Mouse (Mus musculus): ENCODE results near the gene Ctcf. TPM values are rescaled to one million over a fixed set of nuclear protein-coding genes. Genes with fewer than 3 reads are reported as not detected.
A peak's percentile ranks its signal among the peaks of the same experiment; 100 is the strongest.

Ctcf gene
- polyA plus RNA-seq, 1 experiment from 2014 or later, result 102 TPM

- Histone ChIP-seq H3K9me3 (no peaks in the 10 kb centered on the region), H3K36me3 (peaks cover 69% of the 10 kb centered on the region), H3K27ac (peak overlapping the region; percentile 90), H3K4me3 (peak overlapping the region; percentile 68), H3K27me3 (ENCODE audit: insufficient read depth, poor library complexity, severe bottlenecking) (no peaks in the 10 kb centered on the region; the same call in 1 of the 2 replicates), H3K4me1 (replicated peaks) (peaks cover 27% of the 10 kb centered on the region)
- no peak for DNase-seq (ENCODE audit: low spot score)
- WGBS, result 0% methylated on average over 21 of the region's 21 CpGs
These were observed 64.2 kb downstream of the Ctcf start for GRCm38 (mm10) chr8:105700566-105700965.

- WGBS, result under 1% methylated on average over 60 of the region's 60 CpGs
- Histone ChIP-seq H3K9me3 (no peaks in the 10 kb centered on the region), H3K4me3 (peak within 1 kb of the TSS; percentile 68), H3K4me1 (replicated peaks) (peaks cover 30% of the 10 kb centered on the region), H3K27me3 (ENCODE audit: insufficient read depth, poor library complexity, severe bottlenecking) (no peaks in the 10 kb centered on the region), H3K27ac (peak within 1 kb of the TSS; percentile 90), H3K36me3 (peaks cover 67% of the 10 kb centered on the region)
- peak; percentile 98 for DNase-seq (ENCODE audit: low spot score)
These were observed 64.8 kb downstream of the Ctcf start, which contains the start of the genes Acd and Pard6a for GRCm38 (mm10) chr8:105700966-105701824. Acd (minus strand) TSS chr8:105701102. Pard6a (plus strand) TSS chr8:105701148.

- Histone ChIP-seq H3K4me1 (replicated peaks) (peaks cover 38% of the 10 kb centered on the region), H3K36me3 (peaks cover 59% of the 10 kb centered on the region), H3K27me3 (ENCODE audit: insufficient read depth, poor library complexity, severe bottlenecking) (no peaks in the 10 kb centered on the region), H3K9me3 (no peaks in the 10 kb centered on the region), H3K4me3 (peak overlapping the region; percentile 68), H3K27ac (peak overlapping the region; percentile 90)
- WGBS, result 36% methylated on average over 18 of the region's 18 CpGs
- DNase-seq (ENCODE audit: low spot score), result no peak
These were observed 65.6 kb downstream of the Ctcf start for GRCm38 (mm10) chr8:105702001-105702401.

- Histone ChIP-seq H3K27me3 (ENCODE audit: insufficient read depth, poor library complexity, severe bottlenecking) (no peaks in the 10 kb centered on the region), H3K27ac (no peak overlapping the region), H3K4me1 (replicated peaks) (peaks cover 47% of the 10 kb centered on the region), H3K9me3 (no peaks in the 10 kb centered on the region), H3K36me3 (peaks cover 51% of the 10 kb centered on the region), H3K4me3 (peak overlapping the region; percentile 68; the same call in 1 of the 2 replicates)
- WGBS, result 93% methylated on average over 24 of the region's 24 CpGs
- no peak for DNase-seq (ENCODE audit: low spot score)
These were observed 66.5 kb downstream of the Ctcf start for GRCm38 (mm10) chr8:105702731-105703415.

- Histone ChIP-seq H3K9me3 (no peaks in the 10 kb centered on the region), H3K4me1 (replicated peaks) (peaks cover 51% of the 10 kb centered on the region)
- no peak for DNase-seq (ENCODE audit: low spot score)
These were observed 67.9 kb downstream of the Ctcf start for GRCm38 (mm10) chr8:105704146-105704812.

GRCm38 (mm10) chr8:105704955-105705354 lies 68.6 kb downstream of the Ctcf start:
- no peak for DNase-seq (ENCODE audit: low spot score)
- Histone ChIP-seq H3K27ac (no peak overlapping the region), H3K27me3 (ENCODE audit: insufficient read depth, poor library complexity, severe bottlenecking) (no peaks in the 10 kb centered on the region), H3K9me3 (no peaks in the 10 kb centered on the region), H3K36me3 (peaks cover 34% of the 10 kb centered on the region), H3K4me1 (replicated peaks) (peaks cover 44% of the 10 kb centered on the region), H3K4me3 (no peak overlapping the region)
- 91% methylated on average over 6 of the region's 6 CpGs for WGBS

More at GRCm38 (mm10) chr8:105704146-105704812, 67.9 kb downstream of the Ctcf start:
- 95% methylated on average over 34 of the region's 34 CpGs for WGBS
- peaks cover 38% of the 10 kb centered on the region for H3K36me3 ChIP-seq
- no peaks in the 10 kb centered on the region for H3K27me3 ChIP-seq (ENCODE audit: insufficient read depth, poor library complexity, severe bottlenecking)
- no peak overlapping the region for H3K4me3 ChIP-seq
- no peak overlapping the region for H3K27ac ChIP-seq

GRCm38 (mm10) chr8:105706426-105706825 lies 70.1 kb downstream of the Ctcf start:
- Histone ChIP-seq H3K4me1 (replicated peaks) (peaks cover 37% of the 10 kb centered on the region), H3K9me3 (no peaks in the 10 kb centered on the region), H3K27me3 (ENCODE audit: insufficient read depth, poor library complexity, severe bottlenecking) (no peaks in the 10 kb centered on the region), H3K4me3 (peak overlapping the region; percentile 86), H3K27ac (peak overlapping the region; percentile 94; the same call in 1 of the 2 replicates), H3K36me3 (peaks cover 34% of the 10 kb centered on the region)
- DNase-seq (ENCODE audit: low spot score), result no peak
- 80% methylated on average over 12 of the region's 12 CpGs for WGBS

- H3K9me3 ChIP-seq, result no peaks in the 10 kb centered on the region
- H3K4me3 ChIP-seq, result peak within 1 kb of the TSS; percentile 86
- no peaks in the 10 kb centered on the region for H3K27me3 ChIP-seq (ENCODE audit: insufficient read depth, poor library complexity, severe bottlenecking)
- under 1% methylated on average over 55 of the region's 55 CpGs for WGBS
- peak within 1 kb of the TSS; percentile 94 for H3K27ac ChIP-seq
- peaks cover 30% of the 10 kb centered on the region for H3K36me3 ChIP-seq
- H3K4me1 ChIP-seq (replicated peaks), result peaks cover 24% of the 10 kb centered on the region
- peak; percentile 94 for DNase-seq (ENCODE audit: low spot score)
These were observed 71.4 kb downstream of the Ctcf start, which contains the start of the genes 4933405L10Rik and Enkd1 for GRCm38 (mm10) chr8:105707498-105708403. 4933405L10Rik (plus strand) TSS chr8:105707655. Enkd1 (minus strand) TSS chr8:105708210.

- no peak for DNase-seq (ENCODE audit: low spot score)
These were observed 72.3 kb downstream of the Ctcf start for GRCm38 (mm10) chr8:105708675-105709074.

GRCm38 (mm10) chr8:105709317-105709716 lies 72.9 kb downstream of the Ctcf start:
- H3K27ac ChIP-seq, result no peak overlapping the region
- DNase-seq (ENCODE audit: low spot score), result no peak
- H3K36me3 ChIP-seq, result peaks cover 14% of the 10 kb centered on the region
- no peaks in the 10 kb centered on the region for H3K9me3 ChIP-seq
- no peak overlapping the region for H3K4me3 ChIP-seq
- H3K4me1 ChIP-seq (replicated peaks), result peaks cover 24% of the 10 kb centered on the region
- 77% methylated on average over 14 of the region's 14 CpGs for WGBS
- no peaks in the 10 kb centered on the region for H3K27me3 ChIP-seq (ENCODE audit: insufficient read depth, poor library complexity, severe bottlenecking)

More at GRCm38 (mm10) chr8:105708675-105709074, 72.3 kb downstream of the Ctcf start:
- no peak overlapping the region for H3K4me3 ChIP-seq
- no peak overlapping the region for H3K27ac ChIP-seq
- H3K9me3 ChIP-seq, result no peaks in the 10 kb centered on the region
- 94% methylated on average over 8 of the region's 8 CpGs for whole genome bisulfite sequencing
- peaks cover 21% of the 10 kb centered on the region for H3K36me3 ChIP-seq
- no peaks in the 10 kb centered on the region for H3K27me3 ChIP-seq (ENCODE audit: insufficient read depth, poor library complexity, severe bottlenecking)
- peaks cover 24% of the 10 kb centered on the region for H3K4me1 ChIP-seq (replicated peaks)

- WGBS, result 83% methylated on average over 3 of the region's 3 CpGs
- Histone ChIP-seq H3K27me3 (ENCODE audit: insufficient read depth, poor library complexity, severe bottlenecking) (no peaks in the 10 kb centered on the region), H3K4me1 (replicated peaks) (peaks cover 10% of the 10 kb centered on the region), H3K9me3 (no peaks in the 10 kb centered on the region), H3K4me3 (no peak overlapping the region), H3K27ac (no peak overlapping the region), H3K36me3 (peaks cover 21% of the 10 kb centered on the region)
- DNase-seq (ENCODE audit: low spot score), result no peak
These were observed 75.9 kb downstream of the Ctcf start for GRCm38 (mm10) chr8:105712286-105712685.

Data from hindbrain, embryonic 10.5 days (tissue).